Mouse (Mus musculus) heart, embryonic 11.5 days (tissue): ENCODE results near the gene Asl. TPM values are rescaled to one million over a fixed set of nuclear protein-coding genes. Genes with fewer than 3 reads are reported as not detected.

ENCODE experiments used
- ATAC-seq: fragments of 200-750 bp; cut with Nextera tagmentation; replicated peaks from 2 replicates; pipeline ENCODE4 v1.8.0; 2017; ENCODE audit warnings: moderate library complexity; ENCODE audit not compliant: insufficient number of reproducible peaks, low FRiP score, low TSS enrichment
- H3K27ac ChIP-seq: fragments of 300-500 bp; sonication (generic); 2 replicates; pipeline ENCODE4 v1.5.1; 2014; ENCODE audit warnings: mild to moderate bottlenecking, low read depth, low read length
- H3K27me3 ChIP-seq: fragments of 300-500 bp; sonication (generic); 2 replicates; pipeline ENCODE4 v1.6.1; 2014; ENCODE audit warnings: mild to moderate bottlenecking, low read length, mixed read lengths; ENCODE audit not compliant: control insufficient read depth, insufficient read depth
- H3K36me3 ChIP-seq: fragments of 300-500 bp; sonication (generic); 2 replicates; pipeline ENCODE4 v1.6.1; 2014; ENCODE audit warnings: mild to moderate bottlenecking, low read length, moderate library complexity, mixed read lengths; ENCODE audit not compliant: control insufficient read depth, insufficient read depth
- H3K4me1 ChIP-seq: fragments of 300-500 bp; sonication (generic); 2 replicates; pipeline ENCODE4 v1.6.1; 2014; ENCODE audit warnings: low read length; ENCODE audit not compliant: control insufficient read depth, insufficient read depth
- H3K4me2 ChIP-seq: fragments of 300-500 bp; sonication (generic); 2 replicates; pipeline ENCODE4 v1.6.1; 2014; ENCODE audit warnings: mild to moderate bottlenecking, moderate library complexity
- H3K4me3 ChIP-seq: fragments of 300-500 bp; sonication (generic); 2 replicates; pipeline ENCODE4 v1.5.1; 2014; ENCODE audit warnings: low read depth, low read length
- H3K9ac ChIP-seq: fragments of 300-500 bp; sonication (generic); 2 replicates; pipeline ENCODE4 v1.6.1; 2014; ENCODE audit warnings: mild to moderate bottlenecking, low read depth, low read length, moderate library complexity
- H3K9me3 ChIP-seq: fragments of 300-500 bp; sonication (generic); replicated peaks from 2 replicates; pipeline ENCODE4 v1.6.1; 2016; ENCODE audit warnings: low read length; ENCODE audit not compliant: control insufficient read depth
- WGBS: fragments of 180-500 bp; shearing (Covaris S2); extraction: QIAGEN DNeasy Blood & Tissue Kit; methylation state at CpG from one replicate; pipeline ENCODE4 v1.1.7; 2014; ENCODE audit not compliant: insufficient replicate concordance; 5-methylcytosine and 5-hydroxymethylcytosine counted together
- polyA plus RNA-seq: library from polyadenylated mRNA; unstranded; fragments of >200 nt; fragmentation: Nextera tagmentation; extraction: Ambion mirVana; gene quantifications from 2 replicates; pipeline ENCODE4 v1.2.1, GENCODE M21; 2014

Asl gene
- polyA plus RNA-seq, 1 experiment from 2014 or later, result 18.6 TPM

GRCm38 (mm10) chr5:130063760-130064159 lies 34.7 kb upstream of the Asl start:
- H3K4me1 ChIP-seq, result peaks cover 12% of the 10 kb centered on the region
- no peak overlapping the region for H3K4me2 ChIP-seq
- no peak overlapping the region for H3K4me3 ChIP-seq
- no peaks in the 10 kb centered on the region for H3K27me3 ChIP-seq
- H3K27ac ChIP-seq, result no peak overlapping the region
- no peak for ATAC-seq
- peaks cover 3% of the 10 kb centered on the region; the same call in 1 of the 2 replicates for H3K9me3 ChIP-seq
- no peak overlapping the region for H3K9ac ChIP-seq
- 0 out of 2 replicates have a peak, but pooled peaks cover 3% of the 10 kb centered on the region for H3K36me3 ChIP-seq
- whole genome bisulfite sequencing, result 79% methylated on average over 2 of the region's 2 CpGs

GRCm38 (mm10) chr5:130062096-130062495 lies 33.0 kb upstream of the Asl start:
- H3K4me3 ChIP-seq, result no peak overlapping the region
- H3K9me3 ChIP-seq, result peaks cover 3% of the 10 kb centered on the region; the same call in 1 of the 2 replicates
- H3K27ac ChIP-seq, result no peak overlapping the region
- H3K36me3 ChIP-seq, result 0 out of 2 replicates have a peak, but pooled peaks cover 6% of the 10 kb centered on the region
- no peaks in the 10 kb centered on the region for H3K27me3 ChIP-seq
- peaks cover 12% of the 10 kb centered on the region for H3K4me1 ChIP-seq
- no peak for ATAC-seq
- no peak overlapping the region for H3K4me2 ChIP-seq
- WGBS, result 74% methylated on average over 2 of the region's 2 CpGs
- no peak overlapping the region for H3K9ac ChIP-seq

- no peak for ATAC-seq
- no peaks in the 10 kb centered on the region for H3K9me3 ChIP-seq
- peaks cover 12% of the 10 kb centered on the region for H3K4me1 ChIP-seq
- no peak overlapping the region for H3K4me2 ChIP-seq
- H3K36me3 ChIP-seq, result 0 out of 2 replicates have a peak, but pooled peaks cover 6% of the 10 kb centered on the region
- 77% methylated on average over 4 of the region's 4 CpGs for WGBS
- H3K27ac ChIP-seq, result no peak overlapping the region
- no peaks in the 10 kb centered on the region for H3K27me3 ChIP-seq
- no peak overlapping the region for H3K4me3 ChIP-seq
- no peak overlapping the region for H3K9ac ChIP-seq
These were observed 31.2 kb upstream of the Asl start for GRCm38 (mm10) chr5:130060329-130060665.

GRCm38 (mm10) chr5:130059413-130060328 lies 30.6 kb upstream of the Asl start:
- H3K27ac ChIP-seq, result peak overlapping the region; percentile 67
- no peak overlapping the region for H3K9ac ChIP-seq
- no peak overlapping the region for H3K4me3 ChIP-seq
- no peaks in the 10 kb centered on the region for H3K9me3 ChIP-seq
- H3K4me2 ChIP-seq, result no peak overlapping the region
- 56% methylated on average over 12 of the region's 12 CpGs for WGBS
- peaks cover 12% of the 10 kb centered on the region for H3K4me1 ChIP-seq
- ATAC-seq, result 0 out of 2 replicates have a peak, but pooled peaks have one; percentile 57
- 0 out of 2 replicates have a peak, but pooled peaks cover 6% of the 10 kb centered on the region for H3K36me3 ChIP-seq
- H3K27me3 ChIP-seq, result peaks cover 5% of the 10 kb centered on the region; the same call in 1 of the 2 replicates

GRCm38 (mm10) chr5:130056303-130056702 lies 27.3 kb upstream of the Asl start:
- 73% methylated on average over 2 of the region's 2 CpGs for WGBS
- peaks cover 12% of the 10 kb centered on the region; the same call in 1 of the 2 replicates for H3K36me3 ChIP-seq
- H3K4me2 ChIP-seq, result no peak overlapping the region
- no peak overlapping the region for H3K9ac ChIP-seq
- H3K27ac ChIP-seq, result no peak overlapping the region
- ATAC-seq, result no peak
- no peak overlapping the region for H3K4me3 ChIP-seq
- no peaks in the 10 kb centered on the region for H3K9me3 ChIP-seq
- peaks cover 24% of the 10 kb centered on the region for H3K27me3 ChIP-seq
- H3K4me1 ChIP-seq, result peaks cover 12% of the 10 kb centered on the region

GRCm38 (mm10) chr5:130055688-130056087 lies 26.6 kb upstream of the Asl start:
- 88% methylated on average over 4 of the region's 4 CpGs for WGBS
- Histone ChIP-seq H3K9me3 (no peaks in the 10 kb centered on the region), H3K4me1 (peaks cover 12% of the 10 kb centered on the region), H3K36me3 (peaks cover 11% of the 10 kb centered on the region; the same call in 1 of the 2 replicates), H3K4me2 (no peak overlapping the region), H3K27ac (no peak overlapping the region), H3K9ac (no peak overlapping the region), H3K27me3 (peaks cover 30% of the 10 kb centered on the region), H3K4me3 (no peak overlapping the region)
- ATAC-seq, result no peak

- Histone ChIP-seq H3K9me3 (no peaks in the 10 kb centered on the region), H3K9ac (no peak overlapping the region), H3K27me3 (peaks cover 43% of the 10 kb centered on the region), H3K27ac (no peak overlapping the region), H3K36me3 (peaks cover 7% of the 10 kb centered on the region; the same call in 1 of the 2 replicates), H3K4me2 (no peak overlapping the region), H3K4me1 (no peaks in the 10 kb centered on the region), H3K4me3 (no peak overlapping the region)
- no peak for ATAC-seq
- 78% methylated on average over 6 of the region's 6 CpGs for WGBS
These were observed 23.9 kb upstream of the Asl start for GRCm38 (mm10) chr5:130052955-130053354.

GRCm38 (mm10) chr5:130052510-130052909 lies 23.5 kb upstream of the Asl start:
- H3K27me3 ChIP-seq, result peaks cover 43% of the 10 kb centered on the region
- 84% methylated on average over 5 of the region's 5 CpGs for WGBS
- H3K36me3 ChIP-seq, result peaks cover 7% of the 10 kb centered on the region; the same call in 1 of the 2 replicates
- H3K9me3 ChIP-seq, result no peaks in the 10 kb centered on the region
- no peak overlapping the region for H3K27ac ChIP-seq
- H3K9ac ChIP-seq, result no peak overlapping the region
- no peak for ATAC-seq
- H3K4me2 ChIP-seq, result no peak overlapping the region
- no peak overlapping the region for H3K4me3 ChIP-seq
- no peaks in the 10 kb centered on the region for H3K4me1 ChIP-seq
